Mouse (Mus musculus) embryonic fibroblast, embryonic 13.5 days (primary cell): ENCODE measurements around the gene Snx7. TPM values are rescaled to one million over a fixed set of nuclear protein-coding genes. Genes with fewer than 3 reads are reported as not detected.

Experiments used
- H3K27ac ChIP-seq: 2 replicates; pipeline ENCODE4 v1.5.1; 2012; ENCODE audit warnings: low read length, control low read depth, inconsistent platforms; ENCODE audit not compliant: insufficient read depth
- H3K4me1 ChIP-seq: 2 replicates; pipeline ENCODE4 v1.6.1; 2011; ENCODE audit warnings: low read length; ENCODE audit not compliant: control insufficient read depth, insufficient read depth
- H3K4me3 ChIP-seq: 2 replicates; pipeline ENCODE4 v1.5.1; 2011; ENCODE audit warnings: mild to moderate bottlenecking, control low read depth, low read length; ENCODE audit not compliant: insufficient read depth
- CTCF ChIP-seq: IDR thresholded peaks from 2 replicates; pipeline ENCODE4 v1.5.1; 2011; ENCODE audit warnings: mild to moderate bottlenecking, control low read depth, low read length, moderate library complexity, borderline replicate concordance; ENCODE audit not compliant: insufficient read depth
- POLR2A ChIP-seq: IDR thresholded peaks from 2 replicates; pipeline ENCODE4 v1.6.1; 2011; ENCODE audit warnings: low read depth, mild to moderate bottlenecking, control low read depth, low read length, moderate library complexity
- polyA plus RNA-seq: library from polyadenylated mRNA; stranded (reverse); fragments of >200 nt; gene quantifications from 2 replicates; pipeline ENCODE4 v1.2.4, GENCODE M21; 2011; ENCODE audit warnings: low read depth; ENCODE audit not compliant: missing spikeins, insufficient read length

Snx7 gene
- polyA plus RNA-seq, 1 experiment, result 147 TPM

DNA sequence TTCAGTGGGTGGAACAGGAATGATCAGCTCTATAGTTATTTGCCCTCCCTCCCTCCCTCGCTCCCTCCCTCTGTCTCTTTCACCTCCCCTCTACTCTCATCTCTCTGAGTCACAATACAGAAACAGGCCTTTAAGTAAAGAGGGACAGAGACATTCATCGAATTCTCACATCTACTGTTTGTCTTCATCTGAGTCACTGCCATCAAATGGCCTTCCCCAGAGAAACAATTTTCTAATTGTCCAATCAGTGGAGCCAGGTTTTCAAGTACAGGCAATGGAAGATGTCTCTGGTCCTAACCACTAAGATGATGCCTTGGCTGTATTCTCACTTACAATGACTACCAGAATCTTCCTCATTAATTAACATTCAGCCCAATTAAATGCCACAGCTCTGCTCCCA lies 5.8 kb downstream of the Snx7 start:
- TF ChIP-seq CTCF, result no peak
- TF ChIP-seq POLR2A, result no peak
- Histone ChIP-seq H3K4me1 (peaks cover 10% of the 10 kb centered on the region), H3K4me3 (no peak overlapping the region), H3K27ac (peak overlapping the region; percentile 95)

DNA sequence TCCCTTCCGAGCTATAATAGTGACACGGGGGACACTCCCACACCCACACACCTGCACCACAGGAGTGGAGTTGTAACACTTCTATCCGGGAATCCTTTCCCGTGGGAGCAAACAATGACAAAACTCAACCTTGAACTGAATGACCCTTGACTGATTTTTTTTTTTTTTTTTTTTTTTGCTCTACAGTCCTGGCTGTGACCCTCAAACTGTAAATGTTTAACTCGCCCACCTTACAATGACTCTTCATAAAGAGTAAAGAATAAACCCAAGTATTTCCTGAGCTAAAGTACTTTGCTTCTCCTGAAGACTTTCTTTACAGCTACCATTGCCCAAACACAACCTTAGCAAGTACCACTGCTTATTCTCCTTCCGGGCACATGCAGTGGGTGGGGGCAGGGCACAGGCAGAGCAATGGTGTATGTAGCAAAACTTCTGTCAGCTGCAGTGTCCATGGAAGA lies 6.7 kb downstream of the Snx7 start:
- H3K4me1 ChIP-seq, result peaks cover 10% of the 10 kb centered on the region
- H3K4me3 ChIP-seq, result no peak overlapping the region
- TF ChIP-seq POLR2A (no peak), CTCF (no peak)
- H3K27ac ChIP-seq, result peak overlapping the region; percentile 91

DNA sequence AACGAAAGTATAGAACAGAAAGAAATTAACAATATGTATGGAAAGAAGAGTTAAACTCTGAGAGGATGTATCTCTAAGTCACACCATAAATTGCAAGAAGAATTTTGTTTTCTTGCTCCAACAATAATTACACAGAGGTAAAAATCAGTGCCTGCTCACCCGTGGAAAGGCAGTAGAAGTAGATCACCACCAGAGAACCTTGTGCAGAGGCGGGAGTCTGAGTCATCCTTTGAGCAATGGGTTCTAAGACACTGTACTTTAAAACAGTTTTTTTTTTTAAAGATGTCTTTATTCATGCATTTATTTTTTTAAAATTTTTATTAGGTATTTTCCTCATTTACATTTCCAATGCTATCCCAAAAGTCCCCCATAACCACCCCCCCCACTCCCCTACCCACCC lies 9.7 kb downstream of the Snx7 start:
- H3K27ac ChIP-seq, result no peak overlapping the region
- TF ChIP-seq CTCF (no peak), POLR2A (no peak)
- no peak overlapping the region for H3K4me3 ChIP-seq

DNA sequence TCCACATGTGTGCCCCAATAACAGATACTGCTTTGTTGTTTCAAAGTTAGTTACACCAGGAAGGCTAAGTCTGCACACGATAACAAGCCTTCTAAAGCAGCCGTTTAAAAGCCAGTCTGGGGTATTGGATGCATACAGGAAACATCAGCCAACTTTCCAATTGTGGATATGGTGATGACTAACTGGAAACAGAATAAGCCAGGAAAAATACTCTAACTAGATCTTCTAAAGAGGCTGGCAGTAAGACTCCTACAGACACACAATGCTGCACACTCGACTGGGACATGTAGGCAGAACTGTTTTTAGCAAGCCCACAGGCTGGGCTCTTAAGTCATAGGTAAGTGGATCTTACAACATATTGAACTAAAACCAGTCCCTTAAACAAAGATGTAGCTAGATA lies 15.0 kb downstream of the Snx7 start:
- no peak overlapping the region for H3K4me3 ChIP-seq
- TF ChIP-seq POLR2A, result no peak
- H3K4me1 ChIP-seq, result peaks cover 10% of the 10 kb centered on the region
- H3K27ac ChIP-seq, result peak overlapping the region; percentile 50

More for the DNA sequence above, 9.7 kb downstream of the Snx7 start:
- H3K4me1 ChIP-seq, result peaks cover 16% of the 10 kb centered on the region

DNA sequence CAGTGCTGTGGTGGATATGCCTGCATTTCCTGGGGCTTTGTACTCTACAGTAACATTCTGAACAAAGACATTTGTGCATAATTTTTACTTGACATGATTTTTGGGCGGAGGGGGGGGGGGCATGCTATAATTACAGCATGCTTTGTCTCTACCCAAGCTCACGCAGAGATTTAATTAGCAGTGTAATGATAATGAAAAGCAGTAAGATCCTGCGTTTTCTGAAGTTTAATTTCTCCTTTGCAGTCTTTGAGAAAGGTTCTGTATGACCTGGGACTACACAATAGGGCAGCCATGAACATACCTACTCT lies 16.7 kb downstream of the Snx7 start:
- peaks cover 10% of the 10 kb centered on the region for H3K4me1 ChIP-seq
- no peak for TF ChIP-seq POLR2A
- H3K27ac ChIP-seq, result no peak overlapping the region
- H3K4me3 ChIP-seq, result no peak overlapping the region

DNA sequence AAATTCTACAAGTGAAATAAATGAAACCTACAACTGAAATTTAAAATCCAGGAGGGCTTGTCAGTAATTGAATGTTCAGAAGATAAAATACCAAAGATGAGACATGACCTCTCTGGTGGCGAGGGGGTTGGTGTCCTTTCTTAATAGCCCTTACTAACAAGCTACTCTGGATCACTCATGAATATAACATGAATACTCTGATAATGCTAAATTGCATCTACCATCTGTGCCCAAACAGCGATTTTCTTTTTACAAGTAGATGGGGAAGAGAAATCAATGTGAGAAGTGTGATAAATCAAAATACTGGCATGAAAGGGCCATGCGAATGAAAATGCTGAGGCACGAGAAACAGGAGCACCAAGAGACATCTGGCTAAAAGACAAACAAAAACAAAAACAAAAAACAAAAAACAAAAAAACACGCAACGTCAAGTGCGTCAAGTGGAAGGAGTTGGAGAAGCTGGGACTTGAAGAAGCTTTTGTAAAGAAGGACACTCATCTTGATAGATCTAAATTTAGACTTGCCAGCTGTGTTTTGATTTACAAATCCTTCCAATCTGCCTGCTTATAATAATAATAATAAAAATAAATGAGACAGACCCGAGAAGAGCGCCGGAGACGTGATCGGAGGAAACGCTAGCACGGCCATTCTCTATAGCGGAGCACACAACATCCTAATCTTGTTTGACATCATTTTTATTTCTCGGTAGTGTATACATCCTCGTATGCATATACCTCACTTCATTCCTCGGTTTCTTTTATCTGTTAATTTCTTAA lies 17.3 kb downstream of the Snx7 start:
- no peak overlapping the region for H3K27ac ChIP-seq

DNA sequence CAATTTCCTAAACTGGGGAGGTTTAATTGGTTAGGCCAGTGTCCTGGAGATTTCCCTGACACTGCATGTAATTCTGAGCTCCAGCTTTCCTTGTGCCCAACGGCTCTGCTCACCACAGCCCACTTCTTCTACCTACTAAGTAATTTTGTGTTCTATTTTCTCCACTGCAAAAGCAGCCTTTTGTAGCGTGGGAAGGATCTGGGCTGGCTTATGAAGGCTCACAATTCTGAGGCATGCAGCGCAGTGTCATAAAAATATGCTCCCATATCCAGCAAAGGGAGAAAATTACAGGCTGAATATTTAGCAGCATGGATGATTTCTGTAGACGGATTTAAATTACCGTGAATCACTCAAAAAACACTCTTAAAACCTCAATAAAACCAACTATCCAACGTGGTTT lies 19.9 kb downstream of the Snx7 start:
- peak overlapping the region; percentile 92 for H3K27ac ChIP-seq
- no peak overlapping the region for H3K4me3 ChIP-seq
- H3K4me1 ChIP-seq, result peaks cover 6% of the 10 kb centered on the region
- TF ChIP-seq CTCF (no peak), POLR2A (no peak)

More for the DNA sequence above, 17.3 kb downstream of the Snx7 start:
- H3K4me1 ChIP-seq, result peaks cover 9% of the 10 kb centered on the region
- no peak overlapping the region for H3K4me3 ChIP-seq
- TF ChIP-seq CTCF, result no peak
- TF ChIP-seq POLR2A, result no peak

DNA sequence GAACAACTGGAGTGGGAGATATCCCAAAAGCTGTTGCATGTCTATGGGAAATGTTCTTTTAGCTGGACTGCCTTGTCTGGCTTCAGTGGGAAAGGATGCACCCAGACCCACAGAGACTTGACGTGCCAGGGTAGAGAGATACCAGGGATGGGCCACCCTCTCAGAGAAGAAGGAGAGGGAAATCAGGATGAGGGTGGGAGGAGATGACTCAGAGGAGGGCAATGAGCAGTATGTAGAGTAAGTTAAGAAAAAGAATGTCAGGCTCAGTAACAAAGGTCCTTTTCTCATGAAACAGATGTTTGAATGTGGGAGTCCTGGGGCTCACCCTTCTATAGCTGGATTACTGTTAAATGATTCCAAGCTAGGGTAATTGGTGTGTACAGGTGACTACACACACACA lies 26.1 kb downstream of the Snx7 start:
- H3K4me1 ChIP-seq, result peaks cover 9% of the 10 kb centered on the region
- peak overlapping the region; percentile 65 for H3K27ac ChIP-seq
- TF ChIP-seq POLR2A (no peak), CTCF (no peak)
- H3K4me3 ChIP-seq, result no peak overlapping the region

DNA sequence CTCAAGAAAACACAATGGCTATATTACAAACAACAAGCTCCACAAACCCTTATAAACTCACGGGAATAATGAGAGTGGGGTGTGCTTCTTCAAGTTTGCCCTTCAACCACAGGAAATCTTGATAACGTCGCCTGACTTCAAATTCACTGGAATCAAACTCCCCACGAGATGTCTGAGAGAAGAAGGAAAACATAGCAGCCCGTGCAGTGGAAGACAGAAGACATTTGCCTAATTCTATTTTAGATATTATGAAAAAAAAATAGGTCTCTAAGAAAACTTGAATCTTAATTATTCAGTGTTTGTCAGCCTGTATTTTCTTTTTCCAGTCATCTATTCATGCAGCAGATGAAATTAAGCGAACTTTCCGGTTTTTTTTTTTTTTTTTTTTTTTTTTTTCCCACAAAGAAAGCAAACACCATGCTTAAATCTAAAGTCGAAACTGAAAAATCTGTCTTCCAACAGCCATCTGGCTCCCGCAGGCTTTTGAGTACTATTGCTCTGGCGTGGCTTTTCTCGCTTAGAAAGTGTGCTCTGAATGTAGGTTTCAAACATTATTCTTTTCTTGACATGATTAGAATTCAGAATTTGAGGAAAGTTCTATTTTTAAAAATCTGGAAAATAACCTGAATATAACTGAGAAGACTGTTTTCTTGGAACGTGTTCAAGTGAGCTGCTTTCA lies 28.7 kb downstream of the Snx7 start:
- Histone ChIP-seq H3K4me3 (no peak overlapping the region), H3K27ac (peak overlapping the region; percentile 50; the same call in 1 of the 2 replicates), H3K4me1 (peaks cover 9% of the 10 kb centered on the region)
- no peak for TF ChIP-seq CTCF

DNA sequence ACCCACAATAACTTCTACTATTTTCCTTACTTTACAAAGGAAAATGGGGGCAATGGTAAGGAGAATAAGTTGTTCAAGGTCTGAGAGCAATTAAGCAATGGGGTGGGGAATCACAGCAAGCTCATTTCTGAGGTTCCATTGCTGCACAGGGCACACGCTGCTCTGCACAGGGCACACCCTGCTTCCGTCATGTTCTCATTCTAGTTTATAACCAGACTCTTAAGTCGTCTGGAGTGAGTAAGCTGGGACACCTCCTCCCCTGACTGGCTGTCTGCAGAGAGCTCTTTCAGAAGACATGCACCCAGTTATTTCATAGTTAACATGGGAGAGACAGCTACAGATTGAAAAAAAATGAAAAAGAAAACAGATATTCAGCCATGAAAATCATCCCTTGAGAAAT lies 30.7 kb downstream of the Snx7 start:
- Histone ChIP-seq H3K27ac (no peak overlapping the region), H3K4me3 (no peak overlapping the region), H3K4me1 (peaks cover 3% of the 10 kb centered on the region)
- TF ChIP-seq CTCF (no peak), POLR2A (no peak)
